Comparison of ENCODE assay signal across 8 mouse cellular contexts in genomic region chr11:116852291-116852890, GRCm38 (mm10). TPM values are rescaled to one million over a fixed set of nuclear protein-coding genes. Genes with fewer than 3 reads are reported as not detected.
DNase-seq lines count a peak whose midpoint lies in the region; ATAC-seq and TF ChIP-seq lines count a peak whose summit lies in the region.

Gene Mfsd11 (plus strand): TSS chr11:116852440.

- H3K27me3 ChIP-seq in forebrain, embryonic 13.5 days: no peaks in the 10 kb centered on the region
- H3K27me3 ChIP-seq in heart, postnatal 0 days (ENCODE audit: control insufficient read depth, insufficient read depth, low read length): no peaks in the 10 kb centered on the region
- H3K27me3 ChIP-seq in liver, postnatal 0 days (ENCODE audit: insufficient read depth, low read length): no peaks in the 10 kb centered on the region
- H3K27me3 ChIP-seq in neural tube, embryonic 13.5 days: no peaks in the 10 kb centered on the region

- H3K4me1 ChIP-seq in forebrain, embryonic 13.5 days: peaks cover 36% of the 10 kb centered on the region
- peaks cover 12% of the 10 kb centered on the region; the same call in 1 of the 2 replicates for H3K4me1 ChIP-seq in heart, postnatal 0 days (ENCODE audit: control insufficient read depth, insufficient read depth)
- H3K4me1 ChIP-seq in liver, postnatal 0 days (ENCODE audit: insufficient read depth): 0 out of 2 replicates have a peak, but pooled peaks cover 2% of the 10 kb centered on the region
- peaks cover 50% of the 10 kb centered on the region for H3K4me1 ChIP-seq in neural tube, embryonic 13.5 days (replicated peaks)

- H3K4me2 ChIP-seq in forebrain, embryonic 13.5 days: peak within 1 kb of the TSS; percentile 82
- peak within 1 kb of the TSS; percentile 83 for H3K4me2 ChIP-seq in heart, postnatal 0 days (ENCODE audit: low read depth, low read length)
- H3K4me2 ChIP-seq in liver, postnatal 0 days (ENCODE audit: low read depth, low read length): peak within 1 kb of the TSS; percentile 81
- peak within 1 kb of the TSS; percentile 98 for H3K4me2 ChIP-seq in neural tube, embryonic 13.5 days

- peak within 1 kb of the TSS; percentile 99 for H3K9ac ChIP-seq in forebrain, embryonic 13.5 days
- H3K9ac ChIP-seq in heart, postnatal 0 days (replicated peaks; ENCODE audit: low read depth, low read length): peak within 1 kb of the TSS; percentile 99
- H3K9ac ChIP-seq in liver, postnatal 0 days (replicated peaks): peak within 1 kb of the TSS; percentile 98
- peak within 1 kb of the TSS; percentile 96 for H3K9ac ChIP-seq in neural tube, embryonic 13.5 days

- WGBS in forebrain, embryonic 13.5 days: under 1% methylated on average over 82 of the region's 91 CpGs
- WGBS in heart, postnatal 0 days: under 1% methylated on average over 60 of the region's 91 CpGs
- WGBS in liver, postnatal 0 days (ENCODE audit: insufficient replicate concordance): under 1% methylated on average over 68 of the region's 91 CpGs
- under 1% methylated on average over 87 of the region's 91 CpGs for WGBS in neural tube, embryonic 13.5 days

- no peaks in the 10 kb centered on the region for H3K9me3 ChIP-seq in forebrain, embryonic 13.5 days (replicated peaks)
- H3K9me3 ChIP-seq in heart, postnatal 0 days (replicated peaks; ENCODE audit: control insufficient read depth, low read length): no peaks in the 10 kb centered on the region
- H3K9me3 ChIP-seq in liver, postnatal 0 days (ENCODE audit: low read length): no peaks in the 10 kb centered on the region
- no peaks in the 10 kb centered on the region for H3K9me3 ChIP-seq in neural tube, embryonic 13.5 days

- no peak for TF ChIP-seq CTCF in heart, postnatal 0 days (IDR thresholded peaks at IDR 0.05; ENCODE audit: low read depth)
- no peak for TF ChIP-seq CTCF in liver, postnatal 0 days (IDR thresholded peaks at IDR 0.05; ENCODE audit: low read depth)

- peak; percentile 92 for DNase-seq in CD4-positive, CD25-positive, alpha-beta regulatory T cell, adult 2 months (ENCODE audit: low read depth, low spot score)
- DNase-seq in c-Kit-positive CD71-positive TER-119-positive erythroid progenitor cells, embryonic 14.5 days (ENCODE audit: low spot score): peak; percentile 71
- peak; percentile 70 for DNase-seq in heart, postnatal 0 days (ENCODE audit: low spot score)
- peak; percentile 84 to 92 for DNase-seq in kidney, postnatal 4 days
- DNase-seq in liver, postnatal 0 days: peak; percentile 88
- DNase-seq in testis, postnatal 10 days (ENCODE audit: low spot score): peak; percentile 87

- H3K4me3 ChIP-seq in forebrain, embryonic 13.5 days: peak within 1 kb of the TSS; percentile 97
- peak within 1 kb of the TSS; percentile 95 for H3K4me3 ChIP-seq in heart, postnatal 0 days (ENCODE audit: low read depth, low read length)
- peak within 1 kb of the TSS; percentile 95 for H3K4me3 ChIP-seq in liver, postnatal 0 days (ENCODE audit: low read depth, low read length)
- H3K4me3 ChIP-seq in neural tube, embryonic 13.5 days: peak within 1 kb of the TSS; percentile 98

- TF ChIP-seq EP300 in heart, postnatal 0 days (IDR thresholded peaks at IDR 0.05; ENCODE audit: low read depth): no peak
- TF ChIP-seq EP300 in liver, postnatal 0 days (IDR thresholded peaks at IDR 0.05; ENCODE audit: low read depth): no peak

- H3K27ac ChIP-seq in forebrain, embryonic 13.5 days: peak within 1 kb of the TSS; percentile 98
- peak within 1 kb of the TSS; percentile 99 for H3K27ac ChIP-seq in heart, postnatal 0 days (ENCODE audit: low read depth)
- peak within 1 kb of the TSS; percentile 99 for H3K27ac ChIP-seq in liver, postnatal 0 days (ENCODE audit: low read depth)
- peak within 1 kb of the TSS; percentile 98 for H3K27ac ChIP-seq in neural tube, embryonic 13.5 days (replicated peaks)

- ATAC-seq in forebrain, embryonic 13.5 days: peak; percentile 60
- ATAC-seq in heart, postnatal 0 days (ENCODE audit: insufficient read depth, low read depth): peak; percentile 62
- ATAC-seq in liver, postnatal 0 days: peak; percentile 35
- ATAC-seq in neural tube, embryonic 13.5 days (ENCODE audit: low read depth): peak; percentile 71

- H3K36me3 ChIP-seq in forebrain, embryonic 13.5 days (ENCODE audit: poor library complexity, severe bottlenecking): peaks cover 32% of the 10 kb centered on the region
- H3K36me3 ChIP-seq in heart, postnatal 0 days (replicated peaks; ENCODE audit: control insufficient read depth, insufficient read depth, low read length): peaks cover 47% of the 10 kb centered on the region
- H3K36me3 ChIP-seq in liver, postnatal 0 days (replicated peaks; ENCODE audit: insufficient read depth, low read length): peaks cover 26% of the 10 kb centered on the region
- H3K36me3 ChIP-seq in neural tube, embryonic 13.5 days: peaks cover 44% of the 10 kb centered on the region

RNA-seq across cellular contexts. Expression of gene Mfsd11, which starts in this region (rescaled TPM):
- polyA plus RNA-seq in forebrain, embryonic 13.5 days (2015; fragmentation: Nextera tagmentation; extraction: Ambion mirVana): 38.0 and 39.4 TPM in 2 replicates
- total RNA-seq in heart, postnatal 0 days (2014; rRNA removed; ENCODE audit: low replicate concordance): 23.2 and 46.3 TPM in 2 replicates
- polyA plus RNA-seq in heart, postnatal 0 days (2015; fragmentation: Nextera tagmentation; extraction: Ambion mirVana): 44.5 and 49.7 TPM in 2 replicates
- polyA plus RNA-seq in liver, postnatal 0 days (2015; fragmentation: Nextera tagmentation; extraction: Ambion mirVana): 16.5 and 18.0 TPM in 2 replicates
- polyA plus RNA-seq in neural tube, embryonic 13.5 days (2015; fragmentation: Nextera tagmentation; extraction: Ambion mirVana): 42.9 and 47.3 TPM in 2 replicates

Comparison
In these comparisons a context has a peak if more than half of its experiments do, and no peak if none do; other contexts are left out.
1. Peak in every context shown above with its lines: DNase-seq, ATAC-seq, H3K4me3 ChIP-seq and H3K27ac ChIP-seq.